Mouse (Mus musculus) midbrain, embryonic 15.5 days (tissue): ENCODE measurements at regions not wholly inside any gene's neighbourhood (a gene's known extent, or its start where the extent isn't known, plus 50 kb on each side); places are given as distances from the start of the nearest gene placed in this dataset.

Experiments used
- ATAC-seq: fragments of 200-750 bp; cut with Nextera tagmentation; replicated peaks from 2 replicates; pipeline ENCODE4 v1.8.0; 2017; ENCODE audit warnings: moderate TSS enrichment
- H3K27ac ChIP-seq: fragments of 300-500 bp; sonication (generic); 2 replicates; pipeline ENCODE4 v1.5.1; 2015; ENCODE audit warnings: mild to moderate bottlenecking, inconsistent platforms
- H3K27me3 ChIP-seq: fragments of 300-500 bp; sonication (generic); replicated peaks from 2 replicates; pipeline ENCODE4 v1.6.1; 2015; ENCODE audit warnings: inconsistent platforms
- H3K36me3 ChIP-seq: fragments of 300-500 bp; sonication (generic); replicated peaks from 2 replicates; pipeline ENCODE4 v1.6.1; 2015; ENCODE audit warnings: inconsistent platforms
- H3K4me1 ChIP-seq: fragments of 300-500 bp; sonication (generic); 2 replicates; pipeline ENCODE4 v1.6.1; 2015; ENCODE audit warnings: inconsistent platforms
- H3K4me2 ChIP-seq: fragments of 300-500 bp; sonication (generic); 2 replicates; pipeline ENCODE4 v1.6.1; 2015; ENCODE audit warnings: inconsistent platforms, mild to moderate bottlenecking, moderate library complexity
- H3K4me3 ChIP-seq: fragments of 300-500 bp; sonication (generic); 2 replicates; pipeline ENCODE4 v1.5.1; 2015; ENCODE audit warnings: mild to moderate bottlenecking, inconsistent platforms
- H3K9ac ChIP-seq: fragments of 300-500 bp; sonication (generic); 2 replicates; pipeline ENCODE4 v1.6.1; 2015; ENCODE audit warnings: mild to moderate bottlenecking, inconsistent platforms
- H3K9me3 ChIP-seq: fragments of 300-500 bp; sonication (generic); 2 replicates; pipeline ENCODE4 v1.6.1; 2016; ENCODE audit warnings: inconsistent platforms
- WGBS: fragments of 180-500 bp; shearing (Covaris S2); methylation state at CpG from one replicate; pipeline ENCODE4 v1.1.7; 2015; ENCODE audit warnings: mixed read lengths; 5-methylcytosine and 5-hydroxymethylcytosine counted together

- Histone ChIP-seq H3K27ac (no peak overlapping the region), H3K4me2 (no peak overlapping the region), H3K27me3 (no peaks in the 10 kb centered on the region), H3K9ac (no peak overlapping the region), H3K9me3 (no peaks in the 10 kb centered on the region), H3K36me3 (no peaks in the 10 kb centered on the region), H3K4me3 (no peak overlapping the region), H3K4me1 (no peaks in the 10 kb centered on the region)
- 76% methylated on average over 11 of the region's 11 CpGs for WGBS
- ATAC-seq = no peak
Observed at GRCm38 (mm10) chr1:67477006-67477405, 354.2 kb downstream of the Cps1 start.

GRCm38 (mm10) chr1:67477966-67478365 lies 355.1 kb downstream of the Cps1 start:
- Histone ChIP-seq H3K4me2 (no peak overlapping the region), H3K27me3 (no peaks in the 10 kb centered on the region), H3K4me3 (no peak overlapping the region), H3K4me1 (no peaks in the 10 kb centered on the region), H3K9me3 (no peaks in the 10 kb centered on the region), H3K27ac (no peak overlapping the region), H3K9ac (no peak overlapping the region), H3K36me3 (no peaks in the 10 kb centered on the region)
- 93% methylated on average over 3 of the region's 3 CpGs for WGBS
- no peak for ATAC-seq

GRCm38 (mm10) chr1:67481974-67482373 lies 359.1 kb downstream of the Cps1 start:
- 98% methylated on average over 1 of the region's 1 CpGs for WGBS
- Histone ChIP-seq H3K4me2 (no peak overlapping the region), H3K4me3 (no peak overlapping the region), H3K36me3 (no peaks in the 10 kb centered on the region), H3K27me3 (no peaks in the 10 kb centered on the region), H3K9me3 (no peaks in the 10 kb centered on the region), H3K27ac (no peak overlapping the region), H3K4me1 (no peaks in the 10 kb centered on the region), H3K9ac (no peak overlapping the region)
- ATAC-seq = no peak

GRCm38 (mm10) chr1:67504140-67504539 lies 381.3 kb downstream of the Cps1 start:
- Histone ChIP-seq H3K4me1 (no peaks in the 10 kb centered on the region), H3K4me2 (no peak overlapping the region), H3K9ac (no peak overlapping the region), H3K4me3 (no peak overlapping the region), H3K27me3 (no peaks in the 10 kb centered on the region), H3K36me3 (no peaks in the 10 kb centered on the region), H3K27ac (no peak overlapping the region), H3K9me3 (no peaks in the 10 kb centered on the region)
- no peak for ATAC-seq
- WGBS = 65% methylated on average over 3 of the region's 3 CpGs

- no peak overlapping the region for H3K4me2 ChIP-seq
- ATAC-seq = no peak
- 75% methylated on average over 2 of the region's 2 CpGs for WGBS
Observed at GRCm38 (mm10) chr1:67505746-67506145, 382.9 kb downstream of the Cps1 start.

GRCm38 (mm10) chr1:67518295-67518694 lies 395.5 kb downstream of the Cps1 start:
- H3K4me2 ChIP-seq = no peak overlapping the region
- whole genome bisulfite sequencing = 90% methylated on average over 3 of the region's 3 CpGs

More at GRCm38 (mm10) chr1:67505746-67506145, 382.9 kb downstream of the Cps1 start:
- H3K27ac ChIP-seq = no peak overlapping the region
- no peak overlapping the region for H3K9ac ChIP-seq
- no peaks in the 10 kb centered on the region for H3K9me3 ChIP-seq
- no peak overlapping the region for H3K4me3 ChIP-seq
- H3K36me3 ChIP-seq = no peaks in the 10 kb centered on the region
- H3K4me1 ChIP-seq = no peaks in the 10 kb centered on the region
- no peaks in the 10 kb centered on the region for H3K27me3 ChIP-seq

GRCm38 (mm10) chr1:67558728-67559127 lies 435.9 kb downstream of the Cps1 start:
- ATAC-seq = no peak
- H3K27ac ChIP-seq = no peak overlapping the region
- H3K4me1 ChIP-seq = no peaks in the 10 kb centered on the region
- H3K4me2 ChIP-seq = no peak overlapping the region
- H3K9me3 ChIP-seq = no peaks in the 10 kb centered on the region
- H3K36me3 ChIP-seq = no peaks in the 10 kb centered on the region
- H3K4me3 ChIP-seq = no peak overlapping the region
- no peak overlapping the region for H3K9ac ChIP-seq
- H3K27me3 ChIP-seq = no peaks in the 10 kb centered on the region

More at GRCm38 (mm10) chr1:67518295-67518694, 395.5 kb downstream of the Cps1 start:
- no peaks in the 10 kb centered on the region for H3K36me3 ChIP-seq
- H3K4me1 ChIP-seq = no peaks in the 10 kb centered on the region
- no peak overlapping the region for H3K27ac ChIP-seq
- no peak overlapping the region for H3K9ac ChIP-seq
- no peak overlapping the region for H3K4me3 ChIP-seq
- no peaks in the 10 kb centered on the region for H3K9me3 ChIP-seq
- ATAC-seq = no peak
- no peaks in the 10 kb centered on the region for H3K27me3 ChIP-seq

GRCm38 (mm10) chr1:67559179-67559578 lies 436.4 kb downstream of the Cps1 start:
- H3K36me3 ChIP-seq = no peaks in the 10 kb centered on the region
- no peaks in the 10 kb centered on the region for H3K4me1 ChIP-seq
- no peaks in the 10 kb centered on the region for H3K27me3 ChIP-seq
- no peaks in the 10 kb centered on the region for H3K9me3 ChIP-seq
- no peak overlapping the region for H3K27ac ChIP-seq
- no peak overlapping the region for H3K4me2 ChIP-seq
- ATAC-seq = no peak
- H3K4me3 ChIP-seq = no peak overlapping the region
- no peak overlapping the region for H3K9ac ChIP-seq
- 43% methylated on average over 1 of the region's 1 CpGs for WGBS

GRCm38 (mm10) chr1:67571616-67572015 lies 448.8 kb downstream of the Cps1 start:
- Histone ChIP-seq H3K4me3 (no peak overlapping the region), H3K4me2 (no peak overlapping the region), H3K36me3 (no peaks in the 10 kb centered on the region), H3K27ac (no peak overlapping the region), H3K9ac (no peak overlapping the region), H3K27me3 (no peaks in the 10 kb centered on the region), H3K4me1 (no peaks in the 10 kb centered on the region; the same call in 1 of the 2 replicates), H3K9me3 (no peaks in the 10 kb centered on the region)
- WGBS = 80% methylated on average over 1 of the region's 1 CpGs
- no peak for ATAC-seq

- Histone ChIP-seq H3K27ac (no peak overlapping the region), H3K4me2 (no peak overlapping the region), H3K4me3 (no peak overlapping the region), H3K9me3 (no peaks in the 10 kb centered on the region), H3K9ac (no peak overlapping the region), H3K4me1 (no peaks in the 10 kb centered on the region; the same call in 1 of the 2 replicates), H3K27me3 (no peaks in the 10 kb centered on the region), H3K36me3 (no peaks in the 10 kb centered on the region)
- no peak for ATAC-seq
- 85% methylated on average over 2 of the region's 2 CpGs for WGBS
Observed at GRCm38 (mm10) chr1:67579732-67580131, 456.9 kb downstream of the Cps1 start.
